Mouse (Mus musculus): ENCODE results near the gene Rpain.
A peak's percentile ranks its signal among the peaks of the same experiment; 100 is the strongest.

Gene Rpain

GRCm38 (mm10) chr11:70982557-70983228 lies 12.7 kb downstream of the Rpain start, which contains the start of gene C1qbp:
Gene C1qbp, minus strand, starts transcription at chr11:70983026.
- DNase-seq (ENCODE audit: low read depth in 2 of 2, low spot score in 2 of 2), result peak; percentile 89 to 91

GRCm38 (mm10) chr11:71001167-71001566 lies 31.2 kb downstream of the Rpain start:
- no peak for DNase-seq (ENCODE audit: low read depth in 2 of 2, low spot score in 2 of 2)

- DNase-seq (ENCODE audit: low read depth in 2 of 2, low spot score in 2 of 2), result no peak
These were observed 33.8 kb downstream of the Rpain start for GRCm38 (mm10) chr11:71003611-71004315.

- DNase-seq (ENCODE audit: low read depth in 2 of 2, low spot score in 2 of 2), result peak; percentile 89 to 93
These were observed 34.3 kb downstream of the Rpain start, which contains the start of gene Dhx33 for GRCm38 (mm10) chr11:71004316-71004773. Gene Dhx33, minus strand, starts transcription at chr11:71004437.

GRCm38 (mm10) chr11:71005046-71005445 lies 35.0 kb downstream of the Rpain start:
- no peak for DNase-seq (ENCODE audit: low read depth in 2 of 2, low spot score in 2 of 2)

- no peak for DNase-seq (ENCODE audit: low read depth in 2 of 2, low spot score in 2 of 2)
These were observed 37.0 kb downstream of the Rpain start for GRCm38 (mm10) chr11:71007026-71007425.

GRCm38 (mm10) chr11:71007831-71008230 lies 37.8 kb downstream of the Rpain start:
- no peak for DNase-seq (ENCODE audit: low read depth in 2 of 2, low spot score in 2 of 2)

- DNase-seq (ENCODE audit: low read depth in 2 of 2, low spot score in 2 of 2), result no peak
These were observed 38.3 kb downstream of the Rpain start for GRCm38 (mm10) chr11:71008321-71008720.

GRCm38 (mm10) chr11:71012743-71013142 lies 42.7 kb downstream of the Rpain start:
- no peak for DNase-seq (ENCODE audit: low read depth in 2 of 2, low spot score in 2 of 2)

GRCm38 (mm10) chr11:71017051-71017450 lies 47.0 kb downstream of the Rpain start:
- DNase-seq (ENCODE audit: low read depth in 2 of 2, low spot score in 2 of 2), result no peak

- DNase-seq (ENCODE audit: low read depth in 2 of 2, low spot score in 2 of 2), result no peak
These were observed 48.6 kb downstream of the Rpain start for GRCm38 (mm10) chr11:71018416-71019200.

GRCm38 (mm10) chr11:71019201-71020068 lies 49.4 kb downstream of the Rpain start, which contains the start of the genes Mis12 and Derl2:
Gene Mis12, plus strand, starts transcription at chr11:71019611.
Gene Derl2, minus strand, starts transcription at chr11:71019841.
- peak; percentile 96 to 97 for DNase-seq (ENCODE audit: low read depth in 2 of 2, low spot score in 2 of 2)
